Comparison of ENCODE assay signal across 21 mouse cellular contexts in the genomic region with DNA sequence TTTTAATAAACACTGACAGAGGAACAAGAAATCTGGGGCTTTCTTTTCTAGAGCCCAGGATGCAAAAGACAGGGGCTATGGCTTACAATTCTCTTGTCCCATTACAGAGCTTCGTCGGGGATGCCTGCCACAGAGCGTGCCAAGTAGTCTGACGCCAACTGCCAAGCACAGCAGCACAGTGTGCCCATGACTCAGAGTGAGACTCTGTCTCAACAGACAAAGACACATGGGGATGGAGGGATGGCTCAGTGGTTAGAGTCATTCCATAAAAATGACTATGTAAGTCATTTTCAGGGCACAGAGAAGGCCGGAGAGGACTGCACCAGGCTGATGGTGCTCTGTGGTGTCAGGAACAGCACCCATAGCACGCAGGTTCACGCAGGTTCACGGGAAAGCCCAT. TPM values are rescaled to one million over a fixed set of nuclear protein-coding genes. Genes with fewer than 3 reads are reported as not detected.
A peak's percentile ranks its signal among the peaks of the same experiment; 100 is the strongest.
DNase-seq lines count a peak whose midpoint lies in the region; ATAC-seq and TF ChIP-seq lines count a peak whose summit lies in the region.
"Had no signal": no experiment of that assay in that cellular context is flagged by ENCODE, and none has a peak within 500 bp of the region (broad histone marks: within the 10 kb centered on the region; RNA-seq: fewer than 3 reads in every experiment).

No protein-coding gene starts in this region.

- H3K9ac ChIP-seq in forebrain, postnatal 0 days, result no peak overlapping the region
- H3K9ac ChIP-seq in forebrain, embryonic 13.5 days, result no peak overlapping the region
- H3K9ac ChIP-seq: heart, embryonic 13.5 days; limb, embryonic 12.5 days; liver, embryonic 13.5 days; lung, embryonic 15.5 days; midbrain, embryonic 12.5 days; neural tube, embryonic 15.5 days had no signal

- H3K4me2 ChIP-seq in forebrain, postnatal 0 days (ENCODE audit: low read depth), result no peak overlapping the region
- H3K4me2 ChIP-seq in forebrain, embryonic 13.5 days, result no peak overlapping the region
- H3K4me2 ChIP-seq: heart, embryonic 13.5 days; limb, embryonic 12.5 days; liver, embryonic 13.5 days; lung, embryonic 15.5 days; midbrain, embryonic 12.5 days; neural tube, embryonic 15.5 days had no signal

- no peak overlapping the region for H3K4me3 ChIP-seq in forebrain, postnatal 0 days (ENCODE audit: low read depth, low read length)
- H3K4me3 ChIP-seq in forebrain, embryonic 13.5 days, result no peak overlapping the region
- H3K4me3 ChIP-seq: heart, embryonic 13.5 days; limb, embryonic 12.5 days; liver, embryonic 13.5 days; lung, embryonic 15.5 days; midbrain, embryonic 12.5 days; neural tube, embryonic 15.5 days had no signal

- WGBS in forebrain, postnatal 0 days, result 81% methylated on average over 8 of the region's 8 CpGs
- 92% methylated on average over 8 of the region's 8 CpGs for WGBS in forebrain, embryonic 13.5 days

- H3K36me3 ChIP-seq in forebrain, postnatal 0 days (ENCODE audit: insufficient read depth), result no peaks in the 10 kb centered on the region
- no peaks in the 10 kb centered on the region for H3K36me3 ChIP-seq in forebrain, embryonic 13.5 days (ENCODE audit: poor library complexity, severe bottlenecking)
- H3K36me3 ChIP-seq: heart, embryonic 13.5 days; limb, embryonic 12.5 days; liver, embryonic 13.5 days; lung, embryonic 15.5 days; midbrain, embryonic 12.5 days; neural tube, embryonic 15.5 days had no signal

- no peaks in the 10 kb centered on the region for H3K9me3 ChIP-seq in forebrain, postnatal 0 days (ENCODE audit: low read length)
- no peaks in the 10 kb centered on the region for H3K9me3 ChIP-seq in forebrain, embryonic 13.5 days (replicated peaks)
- H3K9me3 ChIP-seq: liver, embryonic 13.5 days; lung, embryonic 15.5 days; midbrain, embryonic 12.5 days; neural tube, embryonic 15.5 days had no signal

- ATAC-seq in forebrain, postnatal 0 days, result no peak
- ATAC-seq in forebrain, embryonic 13.5 days, result no peak
- ATAC-seq: forebrain, embryonic 16.5 days; hindbrain, embryonic 16.5 days; intestine, postnatal 0 days had no signal

- no peak for TF ChIP-seq POLR2A in brain, embryonic 14.5 days (IDR thresholded peaks at IDR 0.05; ENCODE audit: borderline replicate concordance, extremely low read depth, insufficient read depth, insufficient read length, poor library complexity, severe bottlenecking)

- H3K27ac ChIP-seq in forebrain, postnatal 0 days (ENCODE audit: low read depth, low read length), result no peak overlapping the region
- H3K27ac ChIP-seq in forebrain, embryonic 13.5 days, result no peak overlapping the region
- H3K27ac ChIP-seq: heart, embryonic 13.5 days; limb, embryonic 12.5 days; liver, embryonic 13.5 days; lung, embryonic 15.5 days; macrophage; midbrain, embryonic 12.5 days; neural tube, embryonic 15.5 days had no signal

- H3K27me3 ChIP-seq in forebrain, postnatal 0 days (ENCODE audit: insufficient read depth, low read length), result no peaks in the 10 kb centered on the region
- no peaks in the 10 kb centered on the region for H3K27me3 ChIP-seq in forebrain, embryonic 13.5 days
- H3K27me3 ChIP-seq: limb, embryonic 12.5 days; liver, embryonic 13.5 days; lung, embryonic 15.5 days; midbrain, embryonic 12.5 days; neural tube, embryonic 15.5 days had no signal

- no peaks in the 10 kb centered on the region for H3K4me1 ChIP-seq in forebrain, postnatal 0 days (ENCODE audit: insufficient read depth)
- no peaks in the 10 kb centered on the region for H3K4me1 ChIP-seq in forebrain, embryonic 13.5 days
- H3K4me1 ChIP-seq: heart, embryonic 13.5 days; limb, embryonic 12.5 days; lung, embryonic 15.5 days; midbrain, embryonic 12.5 days; neural tube, embryonic 15.5 days had no signal

- peak; percentile 21 for DNase-seq in forebrain, postnatal 0 days
- peak; percentile 51 for DNase-seq in Muller cell, postnatal 12 days (ENCODE audit: inconsistent ontology term)
- DNase-seq in brain, embryonic 14.5 days (ENCODE audit: low read depth), result peak; percentile 28
- peak; percentile 26 to 45 for DNase-seq in layer of hippocampus, postnatal 10 days (ENCODE audit: low spot score in 2 of 2)
- DNase-seq in thymus, postnatal 4 days, result no peak
- no peak for DNase-seq in thymus, postnatal 14 days
- DNase-seq: cerebellum, adult 9-11 months; heart, postnatal 36 days; liver, embryonic 13.5 days; right cerebral cortex, postnatal 4 days; thymus, adult 18-20 months had no signal

- TF ChIP-seq CTCF in forebrain, postnatal 0 days (IDR thresholded peaks at IDR 0.05; ENCODE audit: low read depth), result no peak
- TF ChIP-seq CTCF in brain, embryonic 14.5 days (IDR thresholded peaks at IDR 0.05; ENCODE audit: borderline replicate concordance, extremely low read depth, insufficient read depth, insufficient read length), result no peak

RNA-seq across cellular contexts. Expression of gene Hdac7, which starts 27.9 kb away (rescaled TPM):
- 20.7 and 29.4 TPM in 2 replicates for total RNA-seq in forebrain, postnatal 0 days (2014; rRNA removed)
- 16.2 and 21.6 TPM in 2 replicates for polyA plus RNA-seq in forebrain, postnatal 0 days (2015; fragmentation: Nextera tagmentation; extraction: Ambion mirVana)
- 20.3 and 23.3 TPM in 2 replicates for polyA plus RNA-seq in forebrain, embryonic 13.5 days (2015; fragmentation: Nextera tagmentation; extraction: Ambion mirVana)
- 78.2 and 82.1 TPM in 2 replicates for polyA plus RNA-seq in brain, embryonic 14.5 days (2012; rRNA removed)
- total RNA-seq in layer of hippocampus, postnatal 10 days (2021), result 10 to 100 TPM; 29.1 to 32.0 TPM

RNA-seq across cellular contexts. Expression of gene Vdr, which starts 38.3 kb away (rescaled TPM):
- 0.15 and 0.76 TPM in 2 replicates for total RNA-seq in forebrain, postnatal 0 days (2014; rRNA removed)
- polyA plus RNA-seq in forebrain, postnatal 0 days (2015; fragmentation: Nextera tagmentation; extraction: Ambion mirVana), result 0.04 and 0.05 TPM in 2 replicates
- polyA plus RNA-seq in forebrain, embryonic 13.5 days (2015; fragmentation: Nextera tagmentation; extraction: Ambion mirVana), result 0.05 TPM in 1 of 2 replicates, not detected in the other
- 0.25 and 0.26 TPM in 2 replicates for polyA plus RNA-seq in brain, embryonic 14.5 days (2012; rRNA removed)
- under 1 TPM in 1 of 2 experiments, not detected in 1; 0.07 TPM for total RNA-seq in layer of hippocampus, postnatal 10 days (2021)
- polyA plus RNA-seq: forebrain, embryonic 16.5 days had no signal

Comparison
In these comparisons a context has a peak if more than half of its experiments do, and no peak if none do; other contexts are left out.
1. DNase-seq: peak in forebrain, postnatal 0 days (single experiment), Muller cell, postnatal 12 days (single experiment), brain, embryonic 14.5 days (single experiment) and layer of hippocampus, postnatal 10 days (2 of 2); none in thymus, postnatal 4 days (single experiment) and thymus, postnatal 14 days (single experiment).